Mouse (Mus musculus): ENCODE results near the gene Tpcn2. TPM values are rescaled to one million over a fixed set of nuclear protein-coding genes. Genes with fewer than 3 reads are reported as not detected.

Tpcn2 gene
- polyA plus RNA-seq, 1 experiment from 2014 or later = 2.3 TPM

DNA sequence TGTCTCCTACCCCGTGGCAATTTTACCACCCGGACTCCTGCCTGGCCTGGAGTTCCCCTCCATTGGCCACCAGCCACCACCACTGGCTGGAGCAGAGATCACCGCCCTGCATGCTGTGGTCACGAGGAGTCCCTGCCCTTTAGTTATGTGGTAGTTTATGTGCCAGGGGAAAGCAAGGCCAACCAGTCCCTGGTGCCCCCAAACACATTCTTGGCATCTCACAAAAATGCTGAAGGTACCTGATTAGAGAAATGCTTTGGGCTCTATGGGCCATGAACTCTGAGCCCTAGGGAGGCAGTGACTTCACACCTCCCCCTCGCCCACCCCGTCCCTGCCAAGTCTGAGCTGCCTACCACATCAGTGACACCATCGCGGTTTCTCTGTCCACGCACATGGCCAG is 41.8 kb downstream of the Tpcn2 start:
- Histone ChIP-seq H3K27me3 (ENCODE audit: insufficient read depth, low read length) (no peaks in the 10 kb centered on the region), H3K27ac (ENCODE audit: low read depth) (no peak overlapping the region), H3K4me1 (ENCODE audit: insufficient read depth) (no peaks in the 10 kb centered on the region), H3K9me3 (ENCODE audit: low read length) (no peaks in the 10 kb centered on the region), H3K36me3 (replicated peaks; ENCODE audit: insufficient read depth, low read length) (no peaks in the 10 kb centered on the region), H3K4me3 (ENCODE audit: low read depth, low read length) (no peak overlapping the region), H3K9ac (replicated peaks) (no peak overlapping the region), H3K4me2 (ENCODE audit: low read depth, low read length) (no peak overlapping the region)
- TF ChIP-seq CTCF (IDR thresholded peaks at IDR 0.05; ENCODE audit: low read depth) (no peak), EP300 (IDR thresholded peaks at IDR 0.05; ENCODE audit: low read depth) (no peak)
- ATAC-seq = no peak
- DNase-seq = no peak
- WGBS (ENCODE audit: insufficient replicate concordance) = 67% methylated on average over 9 of the region's 9 CpGs

DNA sequence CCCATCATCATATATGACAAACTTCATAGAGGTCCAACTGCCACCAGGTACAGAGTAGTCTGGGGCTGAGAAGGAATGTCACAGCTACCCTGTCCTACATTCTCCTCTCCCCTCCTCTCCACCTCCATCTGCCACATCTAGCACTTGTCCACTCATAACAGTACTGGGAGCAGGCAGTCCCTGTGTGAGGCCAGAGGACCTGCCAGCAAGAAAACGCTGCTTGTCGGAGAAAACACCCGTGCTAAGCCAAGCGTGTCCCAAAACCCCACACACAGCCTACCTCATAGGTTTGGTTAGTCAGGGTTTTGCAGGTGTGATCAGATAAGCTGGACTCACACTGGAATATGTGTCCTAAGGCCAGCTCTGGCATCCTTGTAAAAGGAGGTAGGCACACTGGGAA is 42.9 kb downstream of the Tpcn2 start:
- Histone ChIP-seq H3K4me1 (ENCODE audit: insufficient read depth) (no peaks in the 10 kb centered on the region), H3K9ac (replicated peaks) (no peak overlapping the region), H3K4me3 (ENCODE audit: low read depth, low read length) (no peak overlapping the region), H3K27me3 (ENCODE audit: insufficient read depth, low read length) (no peaks in the 10 kb centered on the region), H3K36me3 (replicated peaks; ENCODE audit: insufficient read depth, low read length) (no peaks in the 10 kb centered on the region), H3K4me2 (ENCODE audit: low read depth, low read length) (no peak overlapping the region), H3K27ac (ENCODE audit: low read depth) (no peak overlapping the region), H3K9me3 (ENCODE audit: low read length) (no peaks in the 10 kb centered on the region)
- ATAC-seq (no peak), DNase-seq (no peak)
- WGBS (ENCODE audit: insufficient replicate concordance) = 82% methylated on average over 4 of the region's 4 CpGs
- TF ChIP-seq CTCF (IDR thresholded peaks at IDR 0.05; ENCODE audit: low read depth) = no peak
- TF ChIP-seq EP300 (IDR thresholded peaks at IDR 0.05; ENCODE audit: low read depth) = no peak

- whole genome bisulfite sequencing (ENCODE audit: insufficient replicate concordance) = 71% methylated on average over 8 of the region's 8 CpGs
- no peak for ATAC-seq
- Histone ChIP-seq H3K36me3 (replicated peaks; ENCODE audit: insufficient read depth, low read length) (no peaks in the 10 kb centered on the region), H3K27me3 (ENCODE audit: insufficient read depth, low read length) (no peaks in the 10 kb centered on the region), H3K4me1 (ENCODE audit: insufficient read depth) (no peaks in the 10 kb centered on the region), H3K4me3 (ENCODE audit: low read depth, low read length) (no peak overlapping the region), H3K9me3 (ENCODE audit: low read length) (no peaks in the 10 kb centered on the region), H3K27ac (ENCODE audit: low read depth) (no peak overlapping the region), H3K4me2 (ENCODE audit: low read depth, low read length) (no peak overlapping the region), H3K9ac (replicated peaks) (no peak overlapping the region)
- no peak for TF ChIP-seq CTCF (IDR thresholded peaks at IDR 0.05; ENCODE audit: low read depth)
- no peak for TF ChIP-seq EP300 (IDR thresholded peaks at IDR 0.05; ENCODE audit: low read depth)
- DNase-seq = no peak
These were observed 43.9 kb downstream of the Tpcn2 start for GRCm38 (mm10) chr7:145239736-145240505.

DNA sequence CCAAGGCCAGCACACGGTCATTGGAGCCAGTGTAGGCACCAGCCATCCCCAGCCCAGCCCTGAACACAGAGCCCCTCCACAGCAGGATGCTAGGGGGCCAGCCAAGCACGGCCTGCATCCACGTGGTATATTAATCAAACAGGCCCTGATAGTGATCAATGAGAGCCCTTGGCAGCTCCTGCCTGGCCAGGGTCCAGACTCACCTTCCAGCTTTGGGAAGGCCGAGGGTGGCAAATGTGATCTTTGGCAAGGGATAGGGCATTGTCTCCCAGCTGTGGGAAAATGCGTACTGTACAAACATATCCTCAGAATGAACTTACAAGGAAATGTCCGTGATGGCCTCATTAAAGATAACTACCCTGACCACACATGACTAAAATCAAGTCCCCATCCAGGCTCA is 44.7 kb downstream of the Tpcn2 start:
- H3K27ac ChIP-seq (ENCODE audit: low read depth) = no peak overlapping the region
- H3K4me1 ChIP-seq (ENCODE audit: insufficient read depth) = no peaks in the 10 kb centered on the region
- no peak overlapping the region for H3K4me3 ChIP-seq (ENCODE audit: low read depth, low read length)
- no peaks in the 10 kb centered on the region for H3K36me3 ChIP-seq (replicated peaks; ENCODE audit: insufficient read depth, low read length)
- 59% methylated on average over 6 of the region's 6 CpGs for WGBS (ENCODE audit: insufficient replicate concordance)
- no peaks in the 10 kb centered on the region for H3K9me3 ChIP-seq (ENCODE audit: low read length)
- no peak overlapping the region for H3K4me2 ChIP-seq (ENCODE audit: low read depth, low read length)
- ATAC-seq = no peak
- no peak for TF ChIP-seq EP300 (IDR thresholded peaks at IDR 0.05; ENCODE audit: low read depth)
- TF ChIP-seq CTCF (IDR thresholded peaks at IDR 0.05; ENCODE audit: low read depth) = no peak
- H3K9ac ChIP-seq (replicated peaks) = no peak overlapping the region
- H3K27me3 ChIP-seq (ENCODE audit: insufficient read depth, low read length) = no peaks in the 10 kb centered on the region
- no peak for DNase-seq

- H3K27ac ChIP-seq (ENCODE audit: low read depth) = no peak overlapping the region
- H3K36me3 ChIP-seq (replicated peaks; ENCODE audit: insufficient read depth, low read length) = no peaks in the 10 kb centered on the region
- WGBS (ENCODE audit: insufficient replicate concordance) = 66% methylated on average over 10 of the region's 10 CpGs
- TF ChIP-seq CTCF (IDR thresholded peaks at IDR 0.05; ENCODE audit: low read depth) = no peak
- TF ChIP-seq EP300 (IDR thresholded peaks at IDR 0.05; ENCODE audit: low read depth) = no peak
- H3K27me3 ChIP-seq (ENCODE audit: insufficient read depth, low read length) = no peaks in the 10 kb centered on the region
- H3K4me2 ChIP-seq (ENCODE audit: low read depth, low read length) = no peak overlapping the region
- no peak overlapping the region for H3K9ac ChIP-seq (replicated peaks)
- no peaks in the 10 kb centered on the region for H3K9me3 ChIP-seq (ENCODE audit: low read length)
- no peak overlapping the region for H3K4me3 ChIP-seq (ENCODE audit: low read depth, low read length)
- DNase-seq (no peak), ATAC-seq (no peak)
- no peaks in the 10 kb centered on the region for H3K4me1 ChIP-seq (ENCODE audit: insufficient read depth)
These were observed 48.7 kb downstream of the Tpcn2 start for GRCm38 (mm10) chr7:145234841-145235790.

DNA sequence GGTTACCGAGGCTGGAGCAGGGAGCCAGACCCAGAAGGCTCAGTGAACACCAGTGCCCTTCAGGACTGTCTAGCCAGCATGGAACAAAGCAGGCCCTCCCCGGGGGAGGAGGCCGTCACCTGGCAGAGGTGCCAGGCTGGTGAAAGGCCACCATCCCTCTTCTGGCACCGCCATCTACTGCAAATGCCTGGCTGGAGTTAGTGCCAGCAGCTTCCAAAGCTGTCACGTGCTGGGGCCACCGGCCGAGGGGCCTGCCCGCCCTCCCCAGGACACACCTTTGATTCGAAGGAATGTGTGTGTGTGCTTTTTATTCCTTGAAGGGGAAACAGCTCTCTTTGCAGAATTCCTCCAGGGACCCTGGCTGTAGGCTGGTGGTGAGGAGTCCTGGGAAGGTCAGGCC is 52.2 kb downstream of the Tpcn2 start:
- no peak overlapping the region for H3K27ac ChIP-seq (ENCODE audit: low read depth)
- H3K9ac ChIP-seq (replicated peaks) = no peak overlapping the region
- no peak overlapping the region for H3K4me2 ChIP-seq (ENCODE audit: low read depth, low read length)
- no peaks in the 10 kb centered on the region for H3K27me3 ChIP-seq (ENCODE audit: insufficient read depth, low read length)
- H3K4me1 ChIP-seq (ENCODE audit: insufficient read depth) = no peaks in the 10 kb centered on the region
- no peak overlapping the region for H3K4me3 ChIP-seq (ENCODE audit: low read depth, low read length)
- ATAC-seq = no peak
- H3K36me3 ChIP-seq (replicated peaks; ENCODE audit: insufficient read depth, low read length) = no peaks in the 10 kb centered on the region
- DNase-seq = no peak
- no peaks in the 10 kb centered on the region for H3K9me3 ChIP-seq (ENCODE audit: low read length)
- TF ChIP-seq CTCF (IDR thresholded peaks at IDR 0.05; ENCODE audit: low read depth) (no peak), EP300 (IDR thresholded peaks at IDR 0.05; ENCODE audit: low read depth) (no peak)
- WGBS (ENCODE audit: insufficient replicate concordance) = 79% methylated on average over 8 of the region's 9 CpGs

All from liver, postnatal 0 days (tissue).